Mouse (Mus musculus) left cerebral cortex, postnatal 4 days (tissue): ENCODE measurements around the gene Ccdc191. TPM values are rescaled to one million over a fixed set of nuclear protein-coding genes. Genes with fewer than 3 reads are reported as not detected.

ENCODE experiments used
- DNase-seq: peaks from one replicate; pipeline ENCODE4 v3.0.0-alpha.2; 2022
- intact Hi-C: fragments of 180-260 bp; cut with DNase I; formaldehyde crosslinking; loops from one replicate; pipeline ENCODE4 v1.15.1; 2025
- microRNA-seq: library from miRNA; unstranded; fragments of <30 nt; microRNA quantifications from one replicate; pipeline ENCODE4 v1.2.0, GENCODE M21; 2022
- total RNA-seq, 2 experiments: library from RNA; stranded (reverse); gene quantifications; 2 replicates each; pipeline ENCODE4 v1.2.3; 2021

The Ccdc191 gene
- total RNA-seq, 2 experiments from 2014 or later = 2.4 to 3.8 TPM

DNA sequence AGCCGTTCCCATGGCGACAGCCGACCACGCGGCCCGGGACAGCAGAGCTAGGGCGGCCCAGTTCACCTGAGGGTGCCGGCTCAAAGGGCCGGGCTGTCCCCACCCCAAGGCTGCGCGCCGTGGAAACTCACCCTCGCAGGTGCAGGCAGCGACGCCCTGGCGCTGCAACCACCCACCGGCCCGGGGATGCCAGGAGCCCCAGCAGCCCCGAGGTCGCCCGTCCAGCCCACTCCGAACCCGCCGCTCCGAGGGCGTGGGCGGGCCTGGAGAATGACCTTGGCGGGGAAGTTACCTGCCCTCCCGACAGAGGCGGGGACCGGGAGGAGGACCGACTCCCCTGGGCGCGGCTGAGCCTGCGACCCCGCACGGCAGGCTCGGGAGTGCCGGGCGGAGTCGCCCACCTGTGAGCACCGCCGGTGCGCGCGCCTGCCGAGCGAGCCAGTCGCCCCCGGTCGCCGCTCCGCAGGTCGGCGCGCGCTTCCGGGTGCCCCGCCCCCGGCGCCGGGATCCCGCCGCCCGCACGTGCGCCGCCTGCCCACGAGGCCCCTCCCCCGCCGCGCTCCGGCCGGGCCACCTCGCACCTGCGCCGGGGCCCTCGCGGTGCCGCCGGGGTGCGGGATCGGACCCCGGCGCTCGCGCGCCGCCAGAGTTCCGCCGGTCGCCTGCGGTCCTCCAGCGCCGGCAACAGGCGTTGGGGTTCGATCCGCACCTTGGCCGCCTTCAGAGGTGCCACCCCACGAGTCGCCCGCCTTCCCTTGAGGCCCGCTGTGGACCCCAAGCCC lies 89.9 kb downstream of the Ccdc191 start, which contains the start of gene Zdhhc23:
TSS of gene Zdhhc23 (minus strand) at position 464 of the 782 bp plus-strand sequence.
- intact Hi-C loops = no loop called here
- no peak for DNase-seq

DNA sequence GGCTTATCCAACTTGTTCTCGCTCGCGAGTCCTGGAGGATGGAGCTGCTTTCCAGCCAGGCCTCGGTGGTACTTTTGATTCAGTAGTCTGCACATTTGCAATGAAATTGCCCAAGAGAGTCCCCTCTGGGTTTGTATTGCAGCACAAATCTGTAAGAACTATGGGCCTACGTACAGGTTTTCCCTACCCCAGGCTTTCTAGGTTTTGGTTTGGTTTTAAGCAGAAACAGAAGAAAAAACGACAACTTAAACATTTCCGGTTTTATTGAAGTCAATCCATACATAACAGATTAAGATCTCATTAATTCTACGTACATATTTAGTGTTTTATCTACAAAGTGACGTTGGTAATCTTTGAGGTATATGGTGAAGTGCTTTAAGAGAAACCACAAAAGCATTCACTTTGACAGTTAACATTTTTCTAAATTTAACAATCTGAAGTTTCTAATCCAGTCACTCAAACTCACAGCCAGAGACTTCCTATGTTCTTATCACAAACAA lies 90.6 kb downstream of the Ccdc191 start:
- no peak for DNase-seq
- intact Hi-C loops = no loop called here

DNA sequence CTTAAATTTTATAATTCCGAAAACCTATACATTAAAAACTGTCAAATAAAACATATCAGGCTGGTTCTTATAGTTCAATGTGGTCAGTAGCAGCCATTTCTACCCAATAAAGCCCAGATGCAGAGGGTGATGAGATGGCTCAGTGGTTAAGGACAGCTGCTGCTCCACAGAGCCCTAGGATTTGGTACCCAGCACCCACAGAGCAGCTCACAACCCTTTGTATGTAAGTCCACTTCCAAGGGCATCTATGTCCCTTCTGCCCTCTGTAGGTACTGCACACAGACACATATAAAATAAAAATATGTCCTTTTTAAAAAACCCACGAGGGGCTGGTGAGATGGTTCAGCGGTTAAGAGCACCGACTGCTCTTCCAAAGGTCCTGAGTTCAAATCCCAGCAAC lies 96.7 kb downstream of the Ccdc191 start:
- no peak for DNase-seq
- intact Hi-C loops = no loop called here

DNA sequence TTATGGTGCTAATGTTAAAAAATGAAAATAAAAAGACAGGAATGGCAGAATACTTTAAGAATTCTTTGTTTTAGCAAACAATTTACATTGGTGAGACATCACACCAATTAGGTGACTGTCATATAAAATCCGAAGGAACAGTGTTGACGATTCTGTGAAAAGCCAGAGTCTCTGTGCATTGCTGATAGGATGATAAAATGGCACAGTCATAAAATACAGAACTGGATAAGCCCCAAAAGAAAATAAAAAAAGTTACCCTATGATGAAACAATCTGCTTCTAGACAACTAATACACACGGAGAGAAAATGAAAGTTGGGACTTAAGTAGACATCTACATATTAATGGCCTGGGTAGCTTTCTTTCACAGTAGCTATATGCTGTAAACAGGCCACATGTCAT lies 105.0 kb downstream of the Ccdc191 start:
- no peak for DNase-seq
- intact Hi-C loops = no loop called here

DNA sequence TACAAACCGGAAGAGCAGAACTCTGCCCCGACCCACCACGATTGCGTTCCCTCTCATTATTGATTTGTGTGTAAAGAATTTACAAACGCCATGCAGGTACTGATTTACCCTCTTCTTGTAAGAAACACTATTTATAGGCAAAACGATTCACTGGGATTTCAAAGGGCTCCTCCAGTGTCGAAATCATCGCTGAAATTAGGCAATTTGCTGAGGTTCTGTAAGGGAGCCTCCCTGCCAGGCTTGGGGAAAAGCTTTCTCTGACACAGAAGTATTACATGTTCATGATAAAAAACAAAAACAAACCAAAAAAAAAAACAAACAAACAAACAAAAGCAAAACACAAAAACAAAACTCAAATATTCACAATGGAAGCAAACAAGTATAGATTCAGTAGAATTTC lies 109.5 kb downstream of the Ccdc191 start:
- no peak for DNase-seq
- intact Hi-C loops = no loop called here

DNA sequence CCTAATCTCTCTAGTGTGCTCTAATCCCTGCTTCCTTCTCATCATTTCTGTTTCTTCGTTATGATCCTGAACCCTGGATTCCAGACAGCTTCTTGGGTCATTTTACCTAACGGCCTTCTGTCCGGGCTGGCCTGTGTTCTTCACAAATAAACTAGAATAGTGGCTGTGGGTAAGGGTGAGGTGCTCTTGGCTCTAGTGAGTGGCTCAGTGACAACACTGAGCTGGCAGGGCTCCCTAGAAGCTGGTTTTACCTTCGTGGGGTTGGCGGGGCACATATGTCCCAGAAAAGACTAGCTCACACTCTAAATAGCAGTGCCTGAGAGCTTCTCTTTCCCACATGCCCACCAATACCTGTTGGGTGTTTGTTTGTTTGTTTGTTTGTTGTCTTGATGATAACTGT lies 109.9 kb downstream of the Ccdc191 start:
- intact Hi-C loops = no loop called here

DNA sequence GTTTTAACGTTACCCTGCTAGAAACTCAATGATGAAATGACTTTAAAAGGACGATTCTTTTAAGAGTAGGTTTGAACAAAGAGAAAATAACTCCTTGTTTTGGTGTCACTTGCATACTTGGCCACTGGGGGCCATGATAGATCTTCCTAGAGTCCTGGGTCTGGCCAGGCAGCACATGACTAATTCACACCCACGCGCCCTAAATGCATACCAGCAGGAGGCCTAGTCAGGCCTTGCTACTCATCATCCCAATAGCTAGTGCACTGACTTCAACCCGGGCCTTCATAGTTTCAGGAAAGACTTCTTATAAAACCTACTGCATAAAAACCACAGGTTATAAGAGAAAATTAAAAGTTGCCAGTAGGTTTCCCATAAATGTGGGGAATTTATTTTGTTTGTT lies 112.5 kb downstream of the Ccdc191 start:
- intact Hi-C loops = no loop called here
- DNase-seq = no peak

More for the DNA sequence above, 109.9 kb downstream of the Ccdc191 start:
- DNase-seq = no peak

DNA sequence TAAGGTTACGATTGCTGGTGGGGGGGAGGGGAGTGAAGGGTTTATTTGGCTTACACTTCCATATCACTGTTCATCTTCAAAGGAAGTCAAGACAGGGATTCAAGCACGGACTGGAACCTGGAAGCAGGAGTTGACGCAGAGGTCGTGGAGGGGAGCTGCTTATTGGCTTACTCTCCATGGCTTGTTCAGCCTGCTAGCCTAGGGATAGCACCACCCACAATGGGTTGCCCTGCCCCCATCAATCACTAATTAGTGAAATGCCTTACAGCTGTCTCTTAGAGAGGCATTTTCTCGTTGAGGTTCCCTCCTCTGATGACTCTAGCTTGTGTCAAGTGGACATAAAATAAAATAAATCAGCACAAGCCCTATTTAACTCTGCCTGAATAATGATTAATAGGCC lies 121.4 kb downstream of the Ccdc191 start:
- intact Hi-C loops = no loop called here
- no peak for DNase-seq

Small RNA genes within 50 kb of the gene (microRNA-seq; reads per million reads assigned to microRNA genes)
- gene Mir3470b = not detected

Other genes with a start within 250 kb of the Ccdc191 start
- not detected for gene Tigit, start 225.7 kb upstream of the Ccdc191 start, total RNA-seq
- under 1 TPM; 0.26 to 0.46 TPM for gene Drd3, start 135.8 kb upstream of the Ccdc191 start, total RNA-seq
- 10 to 100 TPM; 32.9 to 35.3 TPM for gene Qtrt2, start 37.0 kb downstream of the Ccdc191 start, total RNA-seq
- 10 to 100 TPM; 26.1 to 26.7 TPM for gene Zdhhc23, start 90.0 kb downstream of the Ccdc191 start, total RNA-seq
- gene Gramd1c, start 173.5 kb downstream of the Ccdc191 start, total RNA-seq = 1 to 10 TPM; 2.9 to 4.9 TPM
- 100 to 1,000 TPM; 237 to 255 TPM for gene Atp6v1a, start 249.9 kb downstream of the Ccdc191 start, total RNA-seq